Mouse (Mus musculus) megakaryocyte, embryonic 14.5 days (primary cell): ENCODE results near the gene Rapgef6. TPM values are rescaled to one million over a fixed set of nuclear protein-coding genes. Genes with fewer than 3 reads are reported as not detected.
A peak's percentile ranks its signal among the peaks of the same experiment; 100 is the strongest.

Source experiments
- H3K27me3 ChIP-seq: replicated peaks from 2 replicates; pipeline ENCODE3; 2012; ENCODE audit warnings: inconsistent platforms
- H3K36me3 ChIP-seq: replicated peaks from 2 replicates; pipeline ENCODE3; 2012; ENCODE audit warnings: low read length, inconsistent platforms, mixed read lengths
- H3K4me1 ChIP-seq: 2 replicates; pipeline ENCODE4 v1.6.1; 2012; ENCODE audit warnings: inconsistent platforms
- H3K4me3 ChIP-seq: replicated peaks from 2 replicates; pipeline ENCODE3; 2012; ENCODE audit warnings: moderate library complexity, mild to moderate bottlenecking, inconsistent platforms
- H3K9me3 ChIP-seq: 2 replicates; pipeline ENCODE4 v1.6.1; 2012; ENCODE audit warnings: inconsistent platforms
- FLI1 ChIP-seq: IDR thresholded peaks from 2 replicates; pipeline ENCODE4 v1.6.1; 2012; ENCODE audit warnings: low read length, inconsistent platforms, mixed read lengths
- GATA1 ChIP-seq: IDR thresholded peaks from 3 replicates; pipeline ENCODE4 v1.6.1; 2012; ENCODE audit warnings: mixed read lengths, low read length, inconsistent platforms, borderline replicate concordance
- polyA plus RNA-seq: library from polyadenylated mRNA; stranded (reverse); fragments of >175 nt; gene quantifications from 2 replicates; pipeline ENCODE4 v1.2.3, GENCODE M21; 2012; ENCODE audit warnings: low replicate concordance; ENCODE audit not compliant: insufficient read depth

The Rapgef6 gene
- polyA plus RNA-seq, 1 experiment: 1.9 TPM

GRCm38 (mm10) chr11:54523431-54524001, 869 bp downstream of the Rapgef6 start:
- Histone ChIP-seq H3K27me3 (no peaks in the 10 kb centered on the region), H3K36me3 (peaks cover 3% of the 10 kb centered on the region), H3K4me1 (peaks cover 60% of the 10 kb centered on the region), H3K9me3 (no peaks in the 10 kb centered on the region), H3K4me3 (peak overlapping the region; percentile 95)
- TF ChIP-seq GATA1 (no peak), FLI1 (no peak)

- TF ChIP-seq FLI1: no peak
- TF ChIP-seq GATA1: no peak
- peaks cover 82% of the 10 kb centered on the region for H3K4me1 ChIP-seq
- peaks cover 13% of the 10 kb centered on the region for H3K36me3 ChIP-seq
- H3K9me3 ChIP-seq: no peaks in the 10 kb centered on the region
- H3K27me3 ChIP-seq: no peaks in the 10 kb centered on the region
- H3K4me3 ChIP-seq: no peak overlapping the region
Observed at GRCm38 (mm10) chr11:54528002-54528401, 5.4 kb downstream of the Rapgef6 start.

- H3K4me3 ChIP-seq: no peak overlapping the region
- TF ChIP-seq FLI1: no peak
- no peak for TF ChIP-seq GATA1
- H3K27me3 ChIP-seq: no peaks in the 10 kb centered on the region
- peaks cover 89% of the 10 kb centered on the region for H3K4me1 ChIP-seq
- H3K9me3 ChIP-seq: no peaks in the 10 kb centered on the region
- peaks cover 13% of the 10 kb centered on the region for H3K36me3 ChIP-seq
Observed at GRCm38 (mm10) chr11:54530391-54530790, 7.7 kb downstream of the Rapgef6 start.

GRCm38 (mm10) chr11:54530916-54531315, 8.3 kb downstream of the Rapgef6 start:
- Histone ChIP-seq H3K4me3 (no peak overlapping the region), H3K36me3 (peaks cover 13% of the 10 kb centered on the region), H3K9me3 (no peaks in the 10 kb centered on the region), H3K27me3 (no peaks in the 10 kb centered on the region), H3K4me1 (peaks cover 89% of the 10 kb centered on the region)
- TF ChIP-seq FLI1: no peak

- Histone ChIP-seq H3K4me1 (peaks cover 77% of the 10 kb centered on the region), H3K9me3 (no peaks in the 10 kb centered on the region), H3K4me3 (no peak overlapping the region), H3K27me3 (no peaks in the 10 kb centered on the region), H3K36me3 (peaks cover 13% of the 10 kb centered on the region)
- TF ChIP-seq GATA1 (no peak), FLI1 (no peak)
Observed at GRCm38 (mm10) chr11:54533834-54534233, 11.2 kb downstream of the Rapgef6 start.

DNA sequence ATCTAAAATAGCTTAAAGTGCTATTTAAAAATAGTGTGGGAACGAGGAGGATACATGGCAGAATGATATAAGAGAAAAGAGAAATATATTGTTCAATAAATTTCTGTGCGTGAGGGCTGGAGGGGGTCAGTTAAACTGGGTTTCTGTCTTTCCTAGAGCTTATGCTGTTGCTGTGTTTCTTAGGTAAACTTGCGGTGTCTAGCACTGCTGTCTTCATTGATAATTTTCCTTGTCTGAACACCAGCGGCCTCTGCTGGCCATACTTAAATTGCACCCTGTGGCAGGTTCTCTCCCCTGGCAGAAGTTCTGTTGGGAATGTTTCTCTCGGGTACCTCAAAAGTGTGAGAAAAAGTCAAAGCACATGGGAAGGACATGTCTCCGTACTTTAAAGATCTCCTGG, 12.2 kb downstream of the Rapgef6 start:
- no peak overlapping the region for H3K4me3 ChIP-seq
- TF ChIP-seq FLI1 (no peak), GATA1 (no peak)

DNA sequence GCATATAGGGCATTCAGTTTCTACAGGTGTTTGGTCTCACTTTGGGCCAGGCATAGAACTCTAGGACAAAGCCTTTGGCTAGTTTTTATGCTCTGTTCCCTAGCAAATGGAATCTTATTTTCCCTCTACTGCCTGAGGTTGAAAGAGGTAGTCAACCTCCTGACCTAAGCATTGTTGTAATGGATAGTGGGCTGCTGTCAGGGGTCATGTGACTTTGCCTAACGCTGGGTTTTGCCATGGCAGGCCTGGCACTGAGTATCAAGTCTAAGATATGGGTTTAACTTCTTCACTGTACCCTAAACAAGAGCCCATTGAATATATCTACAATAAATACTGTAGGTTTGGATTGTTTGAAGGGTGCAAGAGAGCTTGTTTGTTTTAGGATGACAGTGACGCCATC, 16.4 kb downstream of the Rapgef6 start:
- TF ChIP-seq FLI1 (no peak), GATA1 (no peak)

More for the DNA sequence above, 12.2 kb downstream of the Rapgef6 start:
- no peaks in the 10 kb centered on the region for H3K9me3 ChIP-seq
- H3K27me3 ChIP-seq: no peaks in the 10 kb centered on the region
- peaks cover 8% of the 10 kb centered on the region for H3K36me3 ChIP-seq
- peaks cover 70% of the 10 kb centered on the region for H3K4me1 ChIP-seq

GRCm38 (mm10) chr11:54539486-54539885, 16.8 kb downstream of the Rapgef6 start:
- TF ChIP-seq GATA1 (no peak), FLI1 (no peak)
- Histone ChIP-seq H3K9me3 (no peaks in the 10 kb centered on the region), H3K4me1 (peaks cover 52% of the 10 kb centered on the region), H3K27me3 (no peaks in the 10 kb centered on the region), H3K36me3 (no peaks in the 10 kb centered on the region), H3K4me3 (no peak overlapping the region)

More for the DNA sequence above, 16.4 kb downstream of the Rapgef6 start:
- no peak overlapping the region for H3K4me3 ChIP-seq
- H3K36me3 ChIP-seq: no peaks in the 10 kb centered on the region
- H3K4me1 ChIP-seq: peaks cover 50% of the 10 kb centered on the region
- no peaks in the 10 kb centered on the region for H3K9me3 ChIP-seq
- no peaks in the 10 kb centered on the region for H3K27me3 ChIP-seq

- TF ChIP-seq GATA1: no peak
- TF ChIP-seq FLI1: no peak
- H3K36me3 ChIP-seq: peaks cover 3% of the 10 kb centered on the region
- no peaks in the 10 kb centered on the region for H3K9me3 ChIP-seq
- H3K27me3 ChIP-seq: no peaks in the 10 kb centered on the region
- H3K4me3 ChIP-seq: no peak overlapping the region
- H3K4me1 ChIP-seq: peaks cover 50% of the 10 kb centered on the region
Observed at GRCm38 (mm10) chr11:54540328-54540727, 17.7 kb downstream of the Rapgef6 start.

DNA sequence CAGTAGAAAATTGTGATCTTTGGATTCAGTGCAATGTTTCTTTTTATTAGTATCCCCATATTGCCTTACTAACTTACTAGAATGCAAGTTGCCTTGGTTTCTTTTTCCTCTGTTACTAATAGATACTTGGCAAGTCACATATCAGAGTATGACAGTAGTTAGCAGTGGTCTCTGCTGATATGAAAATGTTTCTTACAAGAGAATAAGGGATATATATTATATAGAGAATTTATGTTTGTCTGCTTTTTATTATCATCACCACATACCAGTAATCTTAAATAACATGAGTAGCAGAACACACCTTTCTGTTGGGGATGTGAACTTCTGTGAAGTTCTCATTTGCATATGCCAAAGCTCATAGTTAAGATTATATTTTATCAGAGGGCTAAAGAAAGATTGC, 19.8 kb downstream of the Rapgef6 start:
- peaks cover 39% of the 10 kb centered on the region for H3K4me1 ChIP-seq
- peaks cover 14% of the 10 kb centered on the region for H3K36me3 ChIP-seq
- H3K27me3 ChIP-seq: no peaks in the 10 kb centered on the region
- H3K9me3 ChIP-seq: no peaks in the 10 kb centered on the region
- H3K4me3 ChIP-seq: no peak overlapping the region
- TF ChIP-seq GATA1: no peak
- TF ChIP-seq FLI1: no peak

- Histone ChIP-seq H3K36me3 (peaks cover 12% of the 10 kb centered on the region), H3K4me3 (no peak overlapping the region), H3K4me1 (peaks cover 10% of the 10 kb centered on the region), H3K9me3 (no peaks in the 10 kb centered on the region), H3K27me3 (no peaks in the 10 kb centered on the region)
- TF ChIP-seq FLI1: no peak
- no peak for TF ChIP-seq GATA1
Observed at GRCm38 (mm10) chr11:54554970-54555369, 32.3 kb downstream of the Rapgef6 start.
